18 mouse cellular contexts compared by ENCODE assay signal in the genomic region with DNA sequence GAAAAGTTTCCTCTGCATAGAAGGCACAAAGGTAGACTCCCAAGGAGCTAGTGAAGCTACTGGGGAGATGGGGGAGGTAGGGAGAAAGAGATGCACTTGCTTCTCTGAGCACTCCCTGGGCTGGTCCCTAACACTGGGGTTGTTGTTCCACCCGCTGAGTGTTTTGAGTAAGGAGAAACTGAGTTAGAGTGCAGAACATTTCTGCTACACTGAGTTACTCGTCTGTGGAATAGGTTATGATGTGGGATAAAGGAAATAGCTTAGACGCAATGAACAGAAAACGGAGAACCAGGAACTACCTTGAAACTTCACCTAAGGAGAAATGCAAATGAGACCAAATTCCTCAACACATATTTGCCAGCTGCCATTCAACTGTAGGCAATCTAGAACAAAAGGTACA.
DNase-seq lines count a peak whose midpoint lies in the region; ATAC-seq and TF ChIP-seq lines count a peak whose summit lies in the region.
"Had no signal": no experiment of that assay in that cellular context is flagged by ENCODE, and none has a peak within 500 bp of the region (broad histone marks: within the 10 kb centered on the region; RNA-seq: fewer than 3 reads in every experiment).

No protein-coding gene starts in this region.

- WGBS in kidney, postnatal 0 days = 72% methylated on average over 4 of the region's 4 CpGs

- ATAC-seq in kidney, postnatal 0 days (replicated peaks; ENCODE audit: low FRiP score, low read depth) = no peak
- ATAC-seq: forebrain, embryonic 15.5 days had no signal

- peak; percentile 22 for DNase-seq in heart, adult 11 months
- DNase-seq in heart, adult 9 months (ENCODE audit: low spot score in 2 of 2) = no peak
- DNase-seq in kidney, adult 9 months = peak; percentile 66
- DNase-seq in kidney, postnatal 25 days = no peak
- no peak for DNase-seq in kidney, postnatal 0 days (ENCODE audit: low spot score)
- DNase-seq in kidney, postnatal 10 days = no peak
- DNase-seq in urinary bladder, adult 2 months (ENCODE audit: low spot score) = no peak
- DNase-seq: adrenal gland, adult 2 months; adrenal gland, postnatal 14 days; gastrocnemius, postnatal 25 days; heart, adult 2 months had no signal

- H3K4me1 ChIP-seq in kidney, postnatal 0 days (replicated peaks; ENCODE audit: insufficient read depth, low read length) = no peaks in the 10 kb centered on the region
- H3K4me1 ChIP-seq: embryonic facial prominence, embryonic 12.5 days; embryonic facial prominence, embryonic 15.5 days; forebrain, embryonic 12.5 days; forebrain, embryonic 15.5 days; hindbrain, embryonic 12.5 days; hindbrain, embryonic 15.5 days had no signal

- H3K4me3 ChIP-seq in kidney, postnatal 0 days (replicated peaks; ENCODE audit: low read depth, low read length) = no peak overlapping the region
- H3K4me3 ChIP-seq: embryonic facial prominence, embryonic 12.5 days; embryonic facial prominence, embryonic 15.5 days; forebrain, embryonic 12.5 days; forebrain, embryonic 15.5 days; heart, adult 2 months; hindbrain, embryonic 12.5 days; hindbrain, embryonic 15.5 days had no signal

- no peak overlapping the region for H3K9ac ChIP-seq in kidney, postnatal 0 days (ENCODE audit: low read depth, low read length)
- H3K9ac ChIP-seq: embryonic facial prominence, embryonic 12.5 days; embryonic facial prominence, embryonic 15.5 days; forebrain, embryonic 12.5 days; forebrain, embryonic 15.5 days; hindbrain, embryonic 12.5 days; hindbrain, embryonic 15.5 days had no signal

- H3K9me3 ChIP-seq in kidney, postnatal 0 days (replicated peaks; ENCODE audit: low read length) = no peaks in the 10 kb centered on the region
- H3K9me3 ChIP-seq: embryonic facial prominence, embryonic 12.5 days; embryonic facial prominence, embryonic 15.5 days; forebrain, embryonic 12.5 days; forebrain, embryonic 15.5 days; hindbrain, embryonic 12.5 days; hindbrain, embryonic 15.5 days had no signal

- no peaks in the 10 kb centered on the region for H3K27me3 ChIP-seq in kidney, postnatal 0 days (ENCODE audit: insufficient read depth, low read length)
- H3K27me3 ChIP-seq: embryonic facial prominence, embryonic 12.5 days; embryonic facial prominence, embryonic 15.5 days; forebrain, embryonic 12.5 days; forebrain, embryonic 15.5 days; hindbrain, embryonic 12.5 days; hindbrain, embryonic 15.5 days had no signal

- peak overlapping the region; percentile 55 for H3K27ac ChIP-seq in kidney, postnatal 0 days
- H3K27ac ChIP-seq: embryonic facial prominence, embryonic 12.5 days; embryonic facial prominence, embryonic 15.5 days; forebrain, embryonic 12.5 days; forebrain, embryonic 15.5 days; heart, adult 2 months; hindbrain, embryonic 12.5 days; hindbrain, embryonic 15.5 days had no signal

- no peak overlapping the region for H3K4me2 ChIP-seq in kidney, postnatal 0 days (ENCODE audit: low read length)
- H3K4me2 ChIP-seq: embryonic facial prominence, embryonic 12.5 days; embryonic facial prominence, embryonic 15.5 days; forebrain, embryonic 12.5 days; forebrain, embryonic 15.5 days; heart, embryonic 11.5 days; hindbrain, embryonic 12.5 days; hindbrain, embryonic 15.5 days had no signal

- H3K36me3 ChIP-seq in kidney, postnatal 0 days (ENCODE audit: insufficient read depth, low read length) = no peaks in the 10 kb centered on the region
- H3K36me3 ChIP-seq: embryonic facial prominence, embryonic 12.5 days; embryonic facial prominence, embryonic 15.5 days; forebrain, embryonic 12.5 days; forebrain, embryonic 15.5 days; hindbrain, embryonic 12.5 days; hindbrain, embryonic 15.5 days had no signal

- TF ChIP-seq CTCF in kidney, postnatal 0 days (IDR thresholded peaks at IDR 0.05; ENCODE audit: low read depth) = no peak

Comparison
In these comparisons a context has a peak if more than half of its experiments do, and no peak if none do; other contexts are left out.
1. DNase-seq: peak in heart, adult 11 months (single experiment) and kidney, adult 9 months (single experiment); none in heart, adult 9 months (0 of 2), kidney, postnatal 25 days (0 of 2), kidney, postnatal 0 days (single experiment), kidney, postnatal 10 days (single experiment) and urinary bladder, adult 2 months (single experiment).